Mouse (Mus musculus): ENCODE data around the gene Amn1.

Gene Amn1

GRCm38 (mm10) chr6:149118935-149119334, 69.6 kb downstream of the Amn1 start:
- intact Hi-C loops (cut with DNase I) = no loop called here

- intact Hi-C loops (cut with DNase I) = no loop called here
Observed at GRCm38 (mm10) chr6:149116992-149117391, 71.5 kb downstream of the Amn1 start.

GRCm38 (mm10) chr6:149108909-149109308, 79.6 kb downstream of the Amn1 start:
- intact Hi-C loops (cut with DNase I) = loop anchor here (10.0 kb wide), 1 partner anchor 164 kb away; the partner anchor contains the start of gene Sinhcaf

GRCm38 (mm10) chr6:149107615-149108014, 80.9 kb downstream of the Amn1 start:
- intact Hi-C loops (cut with DNase I) = loop anchor here (10.0 kb wide), 1 partner anchor 163 kb away; the partner anchor contains the start of gene Sinhcaf
